9 mouse cellular contexts compared by ENCODE assay signal in genomic region chr2:31239833-31240232, GRCm38 (mm10). TPM values are rescaled to one million over a fixed set of nuclear protein-coding genes. Genes with fewer than 3 reads are reported as not detected.
DNase-seq lines count a peak whose midpoint lies in the region; ATAC-seq and TF ChIP-seq lines count a peak whose summit lies in the region.
"Had no signal": no experiment of that assay in that cellular context is flagged by ENCODE, and none has a peak within 500 bp of the region (broad histone marks: within the 10 kb centered on the region; RNA-seq: fewer than 3 reads in every experiment).

No protein-coding gene starts in this region.

- no peak for DNase-seq in heart, adult 18-20 months
- DNase-seq in liver, embryonic 13.5 days, result no peak
- no peak for DNase-seq in frontal cortex, adult 2 months (ENCODE audit: extremely low spot score in 1 of 2, low spot score in 1 of 2)
- DNase-seq in ovary, postnatal 10 days (ENCODE audit: low spot score), result no peak

- H3K79me2 ChIP-seq in C2C12 (ENCODE audit: control insufficient read depth, insufficient read depth), result no peaks in the 10 kb centered on the region

- peaks cover 2% of the 10 kb centered on the region; the same call in 1 of the 2 replicates for H3K27me3 ChIP-seq in heart, embryonic 16.5 days (ENCODE audit: control insufficient read depth, insufficient read depth, low read length)
- H3K27me3 ChIP-seq in C2C12 (ENCODE audit: control insufficient read depth, insufficient read depth, insufficient read length), result no peaks in the 10 kb centered on the region
- H3K27me3 ChIP-seq in embryonic facial prominence, embryonic 13.5 days, result no peaks in the 10 kb centered on the region
- H3K27me3 ChIP-seq in liver, embryonic 13.5 days, result peaks cover 42% of the 10 kb centered on the region

- 74% methylated on average over 6 of the region's 6 CpGs for WGBS in heart, embryonic 16.5 days
- 72% methylated on average over 6 of the region's 6 CpGs for WGBS in embryonic facial prominence, embryonic 13.5 days
- 72% methylated on average over 6 of the region's 6 CpGs for WGBS in liver, embryonic 13.5 days (ENCODE audit: insufficient replicate concordance)

- no peak overlapping the region for H3K9ac ChIP-seq in heart, embryonic 16.5 days (ENCODE audit: low read length)
- no peak overlapping the region for H3K9ac ChIP-seq in embryonic facial prominence, embryonic 13.5 days
- H3K9ac ChIP-seq in liver, embryonic 13.5 days, result no peak overlapping the region

- H3ac ChIP-seq in C2C12 (ENCODE audit: control insufficient read depth, insufficient read length, low read depth), result no peak overlapping the region

- no peak overlapping the region for H3K4me3 ChIP-seq in heart, embryonic 16.5 days (ENCODE audit: low read length)
- H3K4me3 ChIP-seq in C2C12 (ENCODE audit: insufficient read depth, poor library complexity, severe bottlenecking), result no peak overlapping the region
- no peak overlapping the region for H3K4me3 ChIP-seq in embryonic facial prominence, embryonic 13.5 days
- H3K4me3 ChIP-seq in liver, embryonic 13.5 days (replicated peaks), result peak overlapping the region; percentile 33; the same call in 1 of the 2 replicates

- ATAC-seq in heart, embryonic 16.5 days (replicated peaks; ENCODE audit: extremely low read depth, insufficient read depth, low FRiP score), result no peak
- ATAC-seq in embryonic facial prominence, embryonic 13.5 days (ENCODE audit: insufficient number of reproducible peaks, insufficient read depth, low FRiP score, low TSS enrichment, low read depth), result no peak
- ATAC-seq in liver, embryonic 13.5 days (ENCODE audit: low read depth), result no peak
- ATAC-seq in megakaryocyte-erythroid progenitor cell, adult 5-6 weeks (replicated peaks; ENCODE audit: low FRiP score, low TSS enrichment, poor library complexity, severe bottlenecking), result no peak

- no peaks in the 10 kb centered on the region for H3K79me3 ChIP-seq in C2C12 (ENCODE audit: low read depth)

- no peak overlapping the region for H3K27ac ChIP-seq in heart, embryonic 16.5 days (ENCODE audit: low read length)
- no peak overlapping the region for H3K27ac ChIP-seq in embryonic facial prominence, embryonic 13.5 days
- no peak overlapping the region for H3K27ac ChIP-seq in liver, embryonic 13.5 days

- H3K36me3 ChIP-seq in heart, embryonic 16.5 days (ENCODE audit: control insufficient read depth, insufficient read depth), result no peaks in the 10 kb centered on the region
- H3K36me3 ChIP-seq in C2C12 (ENCODE audit: control insufficient read depth, insufficient read depth), result no peaks in the 10 kb centered on the region
- H3K36me3 ChIP-seq in embryonic facial prominence, embryonic 13.5 days, result no peaks in the 10 kb centered on the region
- H3K36me3 ChIP-seq in liver, embryonic 13.5 days, result no peaks in the 10 kb centered on the region
- H3K36me3 ChIP-seq: G1E had no signal

- peak overlapping the region; percentile 44 for H3K4me2 ChIP-seq in heart, embryonic 16.5 days (ENCODE audit: low read depth, low read length)
- peak overlapping the region; percentile 47; the same call in 1 of the 2 replicates for H3K4me2 ChIP-seq in embryonic facial prominence, embryonic 13.5 days
- H3K4me2 ChIP-seq in liver, embryonic 13.5 days, result peak overlapping the region; percentile 53

- TF ChIP-seq CTCF in C2C12 (IDR thresholded peaks at IDR 0.05; ENCODE audit: control insufficient read depth, insufficient read depth, insufficient read length), result no peak

- no peaks in the 10 kb centered on the region for H3K9me3 ChIP-seq in heart, embryonic 16.5 days (replicated peaks; ENCODE audit: control insufficient read depth, low read length)
- no peaks in the 10 kb centered on the region for H3K9me3 ChIP-seq in embryonic facial prominence, embryonic 13.5 days
- H3K9me3 ChIP-seq in liver, embryonic 13.5 days (replicated peaks), result no peaks in the 10 kb centered on the region
- H3K9me3 ChIP-seq: G1E had no signal

- H3K4me1 ChIP-seq in heart, embryonic 16.5 days (ENCODE audit: control insufficient read depth, insufficient read depth, low read length), result peaks cover 10% of the 10 kb centered on the region
- peaks cover 17% of the 10 kb centered on the region for H3K4me1 ChIP-seq in embryonic facial prominence, embryonic 13.5 days
- peaks cover 13% of the 10 kb centered on the region for H3K4me1 ChIP-seq in liver, embryonic 13.5 days (replicated peaks)

TF ChIP-seq in C2C12, 6 proteins besides CTCF, POLR2A, EP300 and RAD21:
- no peak for TF ChIP-seq USF1 (IDR thresholded peaks at IDR 0.05; ENCODE audit: low read depth)
- no peak for TF ChIP-seq FOSL1 (IDR thresholded peaks at IDR 0.05; ENCODE audit: insufficient read depth, low read length, poor library complexity, severe bottlenecking)
- TF ChIP-seq CEBPB (IDR thresholded peaks at IDR 0.05; ENCODE audit: low read depth), result peak; percentile 17
- peak; percentile 11 for TF ChIP-seq MYOD1 (IDR thresholded peaks at IDR 0.05; ENCODE audit: control insufficient read depth, insufficient read length, low read depth)
- TF ChIP-seq MAX (IDR thresholded peaks at IDR 0.05), result peak; percentile 36
TF ChIP-seq in C2C12: peak in this region for 3.

RNA-seq across cellular contexts. Expression of gene Ncs1, which starts 5.8 kb away (rescaled TPM):
- polyA plus RNA-seq in heart, embryonic 16.5 days (2015; fragmentation: Nextera tagmentation; extraction: Ambion mirVana), result 29.4 and 32.1 TPM in 2 replicates
- total RNA-seq in heart, adult 18-20 months (2021), result 10 to 100 TPM; 12.2 to 12.7 TPM
- polyA plus RNA-seq in C2C12 (2012; fragmentation: generic; extraction: Trizol), result 58.6 TPM
- 45.7 and 47.9 TPM in 2 replicates for polyA plus RNA-seq in embryonic facial prominence, embryonic 13.5 days (2015; fragmentation: Nextera tagmentation; extraction: Ambion mirVana)
- polyA plus RNA-seq in liver, embryonic 13.5 days (2015; fragmentation: Nextera tagmentation; extraction: Ambion mirVana), result 2.2 and 2.3 TPM in 2 replicates
- 154 and 159 TPM in 2 replicates for polyA plus RNA-seq in frontal cortex, adult 2 months (2012; rRNA removed)
- 1.5 and 1.7 TPM in 2 replicates for total RNA-seq in megakaryocyte-erythroid progenitor cell, adult 5-6 weeks (2014; fragmentation: Nextera tagmentation)
- 0.99 and 1.6 TPM in 2 replicates for total RNA-seq in megakaryocyte-erythroid progenitor cell, adult 5-6 weeks (2017)
- polyA plus RNA-seq: G1E had no signal
